Mouse (Mus musculus): ENCODE results near the gene Nudt15.

DNA sequence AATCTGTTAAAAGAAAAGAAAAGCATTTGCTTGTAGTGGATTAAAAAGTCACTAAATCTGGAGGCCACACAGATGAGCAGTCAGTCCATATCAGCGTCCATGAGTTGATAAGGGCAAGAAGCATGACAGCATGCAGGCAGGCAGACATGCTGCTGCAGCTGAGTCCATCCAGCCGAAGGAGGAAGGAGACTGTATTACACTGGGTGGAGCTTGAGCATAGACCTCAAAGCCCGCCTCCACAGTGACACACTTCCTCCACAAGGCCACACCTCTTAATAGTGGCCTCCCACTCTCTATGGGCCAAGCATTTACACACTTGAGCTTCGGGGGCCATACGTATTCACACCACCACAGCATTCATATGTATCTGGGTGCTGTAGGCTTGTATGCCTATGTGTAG lies 26.0 kb upstream of the Nudt15 start:
- TF ChIP-seq CTCF (IDR thresholded peaks at IDR 0.05; ENCODE audit: control insufficient read depth, insufficient read depth, low read length) (no peak), POLR2A (IDR thresholded peaks at IDR 0.05; ENCODE audit: borderline replicate concordance, control insufficient read depth, low read depth, low read length) (no peak)

All from bone marrow, adult 2 months (tissue).